Comparison of ENCODE assay signal across 8 mouse cellular contexts in genomic region chr4:63557124-63558059, GRCm38 (mm10). TPM values are rescaled to one million over a fixed set of nuclear protein-coding genes. Genes with fewer than 3 reads are reported as not detected.
A peak's percentile ranks its signal among the peaks of the same experiment; 100 is the strongest.
DNase-seq lines count a peak whose midpoint lies in the region; ATAC-seq and TF ChIP-seq lines count a peak whose summit lies in the region.

No protein-coding gene starts in this region.

- TF ChIP-seq CTCF in layer of hippocampus, adult 2 months (conservative IDR thresholded peaks at IDR 0.05): no peak
- no peak for TF ChIP-seq CTCF in liver, adult 2 months (IDR thresholded peaks at IDR 0.05; ENCODE audit: low read depth, low read length)

- no peak overlapping the region for H3K4me3 ChIP-seq in layer of hippocampus, adult 2 months
- H3K4me3 ChIP-seq in hindbrain, embryonic 13.5 days: peak overlapping the region; percentile 65; the same call in 1 of the 2 replicates
- H3K4me3 ChIP-seq in liver, adult 2 months (ENCODE audit: insufficient read depth, low read depth, low read length): no peak overlapping the region
- H3K4me3 ChIP-seq in neural tube, embryonic 15.5 days (replicated peaks): 0 out of 2 replicates have a peak overlapping the region, but pooled peaks have one; percentile 64

- no peak for ATAC-seq in hindbrain, embryonic 13.5 days (ENCODE audit: low FRiP score)
- ATAC-seq in neural tube, embryonic 15.5 days (ENCODE audit: low FRiP score): no peak

- no peak for TF ChIP-seq POLR2A in liver, adult 2 months (IDR thresholded peaks at IDR 0.05; ENCODE audit: extremely low read depth, insufficient read depth, low read length)

- peak overlapping the region; percentile 83; the same call in 1 of the 2 replicates for H3K4me2 ChIP-seq in hindbrain, embryonic 13.5 days
- H3K4me2 ChIP-seq in neural tube, embryonic 15.5 days: peak overlapping the region; percentile 83

- peaks cover 27% of the 10 kb centered on the region for H3K4me1 ChIP-seq in hindbrain, embryonic 13.5 days (replicated peaks)
- peaks cover 36% of the 10 kb centered on the region for H3K4me1 ChIP-seq in liver, adult 2 months (ENCODE audit: control insufficient read depth, insufficient read depth, low read length)
- H3K4me1 ChIP-seq in neural tube, embryonic 15.5 days: peaks cover 21% of the 10 kb centered on the region

- H3K79me2 ChIP-seq in liver, adult 2 months (ENCODE audit: control insufficient read depth, insufficient read depth, low read length): no peaks in the 10 kb centered on the region

- H3K36me3 ChIP-seq in hindbrain, embryonic 13.5 days: peaks cover 8% of the 10 kb centered on the region
- H3K36me3 ChIP-seq in liver, adult 2 months (ENCODE audit: control insufficient read depth, insufficient read depth, low read length): peaks cover 9% of the 10 kb centered on the region
- peaks cover 8% of the 10 kb centered on the region for H3K36me3 ChIP-seq in neural tube, embryonic 15.5 days

- H3K9me3 ChIP-seq in hindbrain, embryonic 13.5 days: no peaks in the 10 kb centered on the region
- no peaks in the 10 kb centered on the region for H3K9me3 ChIP-seq in neural tube, embryonic 15.5 days (replicated peaks)

- peak overlapping the region; percentile 84; the same call in 1 of the 2 replicates for H3K9ac ChIP-seq in hindbrain, embryonic 13.5 days
- H3K9ac ChIP-seq in liver, adult 2 months (ENCODE audit: low read depth, low read length): 0 out of 2 replicates have a peak overlapping the region, but pooled peaks have one; percentile 24
- H3K9ac ChIP-seq in neural tube, embryonic 15.5 days (replicated peaks): no peak overlapping the region

- peak overlapping the region; percentile 86; the same call in 1 of the 2 replicates for H3K27ac ChIP-seq in layer of hippocampus, adult 2 months
- H3K27ac ChIP-seq in hindbrain, embryonic 13.5 days: no peak overlapping the region
- H3K27ac ChIP-seq in liver, adult 2 months (replicated peaks; ENCODE audit: insufficient read depth, low read depth, low read length): peak overlapping the region; percentile 47
- no peak overlapping the region for H3K27ac ChIP-seq in neural tube, embryonic 15.5 days (replicated peaks)

- WGBS in hindbrain, embryonic 13.5 days: 26% methylated on average over 15 of the region's 16 CpGs
- WGBS in liver, adult 2 months: 49% methylated on average over 16 of the region's 16 CpGs
- WGBS in neural tube, embryonic 15.5 days: 28% methylated on average over 16 of the region's 16 CpGs

- DNase-seq in layer of hippocampus, adult 2 months (ENCODE audit: low spot score in 2 of 2): no peak
- DNase-seq in layer of hippocampus, postnatal 25 days (ENCODE audit: extremely low spot score in 1 of 2, low spot score in 1 of 2): no peak
- peak; percentile 28 for DNase-seq in adrenal gland, postnatal 25 days
- DNase-seq in liver, adult 2 months (ENCODE audit: extremely low read depth, low read depth, low spot score): no peak
- DNase-seq in urinary bladder, postnatal 36 days (ENCODE audit: low spot score in 2 of 2): no peak
- no peak for DNase-seq in retina, embryonic 14.5 days (ENCODE audit: low spot score)

- peaks cover 26% of the 10 kb centered on the region for H3K27me3 ChIP-seq in hindbrain, embryonic 13.5 days
- H3K27me3 ChIP-seq in liver, adult 2 months (ENCODE audit: control insufficient read depth, insufficient read depth, low read length): no peaks in the 10 kb centered on the region
- H3K27me3 ChIP-seq in neural tube, embryonic 15.5 days (replicated peaks): 0 out of 2 replicates have a peak, but pooled peaks cover 3% of the 10 kb centered on the region

RNA-seq across cellular contexts. Expression of gene Tmem268, which starts 1.2 kb away (rescaled TPM):
- total RNA-seq in layer of hippocampus, adult 2 months (2021): 1 to 10 TPM; 5.8 to 8.3 TPM
- total RNA-seq in layer of hippocampus, postnatal 25 days (2021): 1 to 10 TPM; 6.9 to 9.8 TPM
- 14.2 and 19.8 TPM in 2 replicates for total RNA-seq in adrenal gland, postnatal 25 days (2021)
- 3.0 and 4.4 TPM in 2 replicates for polyA plus RNA-seq in hindbrain, embryonic 13.5 days (2015; fragmentation: Nextera tagmentation; extraction: Ambion mirVana)
- total RNA-seq in liver, adult 2 months (2014; rRNA removed): 2.9 and 4.4 TPM in 2 replicates
- polyA plus RNA-seq in liver, adult 2 months (2012; rRNA removed): 4.0 and 4.7 TPM in 2 replicates
- 4.9 and 7.0 TPM in 2 replicates for polyA plus RNA-seq in neural tube, embryonic 15.5 days (2015; fragmentation: Nextera tagmentation; extraction: Ambion mirVana)

RNA-seq across cellular contexts. Expression of gene Atp6v1g1, which starts 12.8 kb away (rescaled TPM):
- total RNA-seq in layer of hippocampus, adult 2 months (2021): 100 to 1,000 TPM; 119 to 128 TPM
- 100 to 1,000 TPM; 116 to 143 TPM for total RNA-seq in layer of hippocampus, postnatal 25 days (2021)
- total RNA-seq in adrenal gland, postnatal 25 days (2021): 178 and 188 TPM in 2 replicates
- 464 and 480 TPM in 2 replicates for polyA plus RNA-seq in hindbrain, embryonic 13.5 days (2015; fragmentation: Nextera tagmentation; extraction: Ambion mirVana)
- 79.7 and 82.6 TPM in 2 replicates for total RNA-seq in liver, adult 2 months (2014; rRNA removed)
- polyA plus RNA-seq in liver, adult 2 months (2012; rRNA removed): 31.6 and 33.4 TPM in 2 replicates
- 402 and 431 TPM in 2 replicates for polyA plus RNA-seq in neural tube, embryonic 15.5 days (2015; fragmentation: Nextera tagmentation; extraction: Ambion mirVana)

RNA-seq across cellular contexts. Expression of gene Gm11213, which starts 47.7 kb away (rescaled TPM):
- total RNA-seq in layer of hippocampus, adult 2 months (2021): not detected
- not detected for total RNA-seq in layer of hippocampus, postnatal 25 days (2021)
- not detected in 2 replicates for total RNA-seq in adrenal gland, postnatal 25 days (2021)
- polyA plus RNA-seq in hindbrain, embryonic 13.5 days (2015; fragmentation: Nextera tagmentation; extraction: Ambion mirVana): not detected in 2 replicates
- total RNA-seq in liver, adult 2 months (2014; rRNA removed): not detected in 2 replicates
- polyA plus RNA-seq in liver, adult 2 months (2012; rRNA removed): not detected in 2 replicates
- polyA plus RNA-seq in neural tube, embryonic 15.5 days (2015; fragmentation: Nextera tagmentation; extraction: Ambion mirVana): not detected in 2 replicates

Comparison
In these comparisons a context has a peak if more than half of its experiments do, and no peak if none do; other contexts are left out.
1. H3K27ac ChIP-seq: peak in layer of hippocampus, adult 2 months (single experiment) and liver, adult 2 months (single experiment); none in hindbrain, embryonic 13.5 days (single experiment) and neural tube, embryonic 15.5 days (single experiment).
2. H3K4me3 ChIP-seq: peak in hindbrain, embryonic 13.5 days (single experiment) and neural tube, embryonic 15.5 days (single experiment); none in layer of hippocampus, adult 2 months (single experiment) and liver, adult 2 months (single experiment).